Mouse (Mus musculus) MEL (cell line): ENCODE results near the gene Cyth4. TPM values are rescaled to one million over a fixed set of nuclear protein-coding genes. Genes with fewer than 3 reads are reported as not detected.
A peak's percentile ranks its signal among the peaks of the same experiment; 100 is the strongest.

Experiments
- DNase-seq: peaks from one replicate; pipeline ENCODE4 v3.0.0; 2011; ENCODE audit warnings: low read depth, low spot score
- H3K27ac ChIP-seq: 2 replicates; pipeline ENCODE4 v1.5.1; 2012; ENCODE audit warnings: low read depth, mild to moderate bottlenecking, control low read depth, low read length, moderate library complexity; ENCODE audit not compliant: control insufficient read depth
- H3K27me3 ChIP-seq, 2 experiments: fragments of 150-350 bp in 1 of 2; sonication (generic) in 1 of 2; 2 replicates each; pipeline ENCODE4 v1.6.1; 2012; ENCODE audit warnings: low read length in 2 of 2, mild to moderate bottlenecking in 2 of 2, improper control_type of control experiment in 1 of 2, moderate library complexity in 1 of 2; ENCODE audit not compliant: insufficient read depth in 2 of 2, control insufficient read depth in 1 of 2
- H3K36me3 ChIP-seq, 2 experiments: 2 replicates each; pipeline ENCODE4 v1.6.1; 2012 to 2014; ENCODE audit warnings: low read length in 2 of 2, improper control_type of control experiment in 1 of 2, inconsistent platforms in 1 of 2, mild to moderate bottlenecking in 1 of 2; ENCODE audit not compliant: insufficient read depth in 2 of 2, control insufficient read depth in 1 of 2
- H3K4me1 ChIP-seq, 2 experiments: fragments of 150-350 bp in 1 of 2; sonication (generic) in 1 of 2; 2 replicates each; pipeline ENCODE4 v1.6.1; 2012; ENCODE audit warnings: low read length in 2 of 2, improper control_type of control experiment in 1 of 2, mild to moderate bottlenecking in 1 of 2; ENCODE audit not compliant: insufficient read depth in 2 of 2, control insufficient read depth in 1 of 2
- H3K4me3 ChIP-seq, 2 experiments: fragments of 150-350 bp in 1 of 2; sonication (generic) in 1 of 2; 2 replicates each; pipeline ENCODE4 v1.5.1; 2012; ENCODE audit warnings: low read depth in 2 of 2, low read length in 2 of 2, mild to moderate bottlenecking in 2 of 2, moderate library complexity in 2 of 2, control low read depth in 1 of 2, improper control_type of control experiment in 1 of 2; ENCODE audit not compliant: control insufficient read depth in 1 of 2, insufficient read depth in 1 of 2
- H3K79me2 ChIP-seq: 2 replicates; pipeline ENCODE4 v1.6.1; 2012; ENCODE audit warnings: mild to moderate bottlenecking, low read length, moderate library complexity; ENCODE audit not compliant: control insufficient read depth, poor library complexity, insufficient read depth
- H3K9ac ChIP-seq: 2 replicates; pipeline ENCODE4 v1.6.1; 2012; ENCODE audit warnings: low read depth, mild to moderate bottlenecking, control low read depth, low read length, moderate library complexity; ENCODE audit not compliant: control insufficient read depth, poor library complexity, severe bottlenecking
- H3K9me3 ChIP-seq: fragments of 150-350 bp; sonication (generic); replicated peaks from 2 replicates; pipeline ENCODE4 v1.6.1; 2012; ENCODE audit warnings: mild to moderate bottlenecking, low read length, improper control_type of control experiment, moderate library complexity; ENCODE audit not compliant: insufficient read depth
- CTCF ChIP-seq, 3 experiments: IDR thresholded peaks in 2 of 3; conservative IDR thresholded peaks in 1 of 3; 2 replicates each; pipeline ENCODE4 v1.5.1; 2011 to 2012; ENCODE audit warnings: low read length in 3 of 3, low read depth in 2 of 3, mild to moderate bottlenecking in 2 of 3, improper control_type of control experiment in 1 of 3, inconsistent platforms in 1 of 3, mixed read lengths in 1 of 3, moderate library complexity in 1 of 3; ENCODE audit not compliant: control insufficient read depth in 1 of 3, insufficient read depth in 1 of 3, poor library complexity in 1 of 3, severe bottlenecking in 1 of 3
- E2F4 ChIP-seq: IDR thresholded peaks from 2 replicates; pipeline ENCODE4 v1.6.1; 2011; ENCODE audit warnings: low read depth, low read length, improper control_type of control experiment, borderline replicate concordance
- ELF1 ChIP-seq: IDR thresholded peaks from 2 replicates; pipeline ENCODE4 v1.6.1; 2014; ENCODE audit warnings: low read depth, mild to moderate bottlenecking, inconsistent platforms, low read length, improper control_type of control experiment, moderate library complexity
- EP300 ChIP-seq, 2 experiments: IDR thresholded peaks; 2 replicates each; pipeline ENCODE4 v1.6.1; 2011; ENCODE audit warnings: improper control_type of control experiment in 2 of 2, low read length in 2 of 2, low read depth in 1 of 2, mild to moderate bottlenecking in 1 of 2
- ETS1 ChIP-seq: IDR thresholded peaks from 2 replicates; pipeline ENCODE4 v1.6.1; 2012; ENCODE audit warnings: low read depth, mild to moderate bottlenecking, inconsistent platforms, low read length, improper control_type of control experiment, moderate library complexity
- GATA1 ChIP-seq: IDR thresholded peaks from 2 replicates; pipeline ENCODE4 v1.6.1; 2011; ENCODE audit warnings: low read depth, low read length, improper control_type of control experiment
- HCFC1 ChIP-seq: IDR thresholded peaks from 2 replicates; pipeline ENCODE4 v1.6.1; 2012; ENCODE audit warnings: low read depth, mild to moderate bottlenecking, inconsistent platforms, low read length, improper control_type of control experiment, moderate library complexity
- JUND ChIP-seq: IDR thresholded peaks from 2 replicates; pipeline ENCODE4 v1.6.1; 2011; ENCODE audit warnings: low read depth, mild to moderate bottlenecking, improper control_type of control experiment, low read length
- MAFK ChIP-seq: IDR thresholded peaks from 2 replicates; pipeline ENCODE4 v1.6.1; 2011; ENCODE audit warnings: low read depth, mild to moderate bottlenecking, low read length, improper control_type of control experiment, borderline replicate concordance
- MAZ ChIP-seq: IDR thresholded peaks from 2 replicates; pipeline ENCODE4 v1.6.1; 2012; ENCODE audit warnings: low read depth, mild to moderate bottlenecking, inconsistent platforms, low read length, improper control_type of control experiment
- MXI1 ChIP-seq: IDR thresholded peaks from 2 replicates; pipeline ENCODE4 v1.6.1; 2011; ENCODE audit warnings: mild to moderate bottlenecking, low read depth, low read length, improper control_type of control experiment
- MYC ChIP-seq: IDR thresholded peaks from 2 replicates; pipeline ENCODE4 v1.6.1; 2011; ENCODE audit warnings: low read depth, mild to moderate bottlenecking, low read length, improper control_type of control experiment, moderate library complexity
- NELFE ChIP-seq: IDR thresholded peaks from 2 replicates; pipeline ENCODE4 v1.6.1; 2011; ENCODE audit warnings: low read depth, low read length, improper control_type of control experiment
- POLR2A ChIP-seq, 2 experiments: IDR thresholded peaks; 2 replicates each; pipeline ENCODE4 v1.6.1; 2011 to 2012; ENCODE audit warnings: low read length in 2 of 2, mild to moderate bottlenecking in 2 of 2, control low read depth in 1 of 2, improper control_type of control experiment in 1 of 2, low read depth in 1 of 2, moderate library complexity in 1 of 2; ENCODE audit not compliant: control insufficient read depth in 1 of 2, insufficient read depth in 1 of 2, poor library complexity in 1 of 2
- POLR2AphosphoS2 ChIP-seq: IDR thresholded peaks from 2 replicates; pipeline ENCODE4 v1.6.1; 2011; ENCODE audit warnings: low read length, improper control_type of control experiment
- POLR2AphosphoS5 ChIP-seq: IDR thresholded peaks from 2 replicates; pipeline ENCODE4 v1.6.1; 2012; ENCODE audit warnings: low read depth, borderline replicate concordance, mild to moderate bottlenecking, inconsistent platforms, low read length, moderate library complexity, mixed read lengths
- RAD21 ChIP-seq: IDR thresholded peaks from 2 replicates; pipeline ENCODE4 v1.6.1; 2011; ENCODE audit warnings: mild to moderate bottlenecking, low read depth, low read length, improper control_type of control experiment
- RCOR1 ChIP-seq: IDR thresholded peaks from 2 replicates; pipeline ENCODE4 v1.6.1; 2012; ENCODE audit warnings: low read depth, mild to moderate bottlenecking, inconsistent platforms, low read length, improper control_type of control experiment
- SIN3A ChIP-seq: IDR thresholded peaks from 2 replicates; pipeline ENCODE4 v1.6.1; 2012; ENCODE audit warnings: low read length, improper control_type of control experiment, inconsistent platforms
- SMC3 ChIP-seq: IDR thresholded peaks from 2 replicates; pipeline ENCODE4 v1.6.1; 2011; ENCODE audit warnings: low read depth, low read length, improper control_type of control experiment
- TAL1 ChIP-seq: IDR thresholded peaks from 2 replicates; pipeline ENCODE4 v1.6.1; 2012; ENCODE audit warnings: mild to moderate bottlenecking, inconsistent platforms, low read length, moderate library complexity, mixed read lengths
- TCF12 ChIP-seq: IDR thresholded peaks from 2 replicates; pipeline ENCODE4 v1.6.1; 2014; ENCODE audit warnings: low read depth, mild to moderate bottlenecking, inconsistent platforms, low read length, improper control_type of control experiment, moderate library complexity
- USF1 ChIP-seq: IDR thresholded peaks from 2 replicates; pipeline ENCODE4 v1.6.1; 2014; ENCODE audit warnings: low read depth, mild to moderate bottlenecking, inconsistent platforms, low read length, improper control_type of control experiment, moderate library complexity
- USF2 ChIP-seq, 2 experiments: IDR thresholded peaks; 2 replicates each; pipeline ENCODE4 v1.6.1; 2011 to 2012; ENCODE audit warnings: improper control_type of control experiment in 2 of 2, low read length in 2 of 2, borderline replicate concordance in 1 of 2, inconsistent platforms in 1 of 2, low read depth in 1 of 2, mild to moderate bottlenecking in 1 of 2; ENCODE audit not compliant: insufficient read depth in 1 of 2
- ZC3H11A ChIP-seq: IDR thresholded peaks from 2 replicates; pipeline ENCODE4 v1.6.1; 2012; ENCODE audit warnings: low read depth, mild to moderate bottlenecking, inconsistent platforms, low read length, improper control_type of control experiment
- ZKSCAN1 ChIP-seq: IDR thresholded peaks from 2 replicates; pipeline ENCODE4 v1.6.1; 2012; ENCODE audit warnings: low read depth, mild to moderate bottlenecking, inconsistent platforms, low read length, improper control_type of control experiment, moderate library complexity
- ZMIZ1 ChIP-seq: IDR thresholded peaks from 2 replicates; pipeline ENCODE4 v1.6.1; 2012; ENCODE audit warnings: low read depth, mild to moderate bottlenecking, inconsistent platforms, low read length, improper control_type of control experiment, moderate library complexity
- ZNF384 ChIP-seq: IDR thresholded peaks from 2 replicates; pipeline ENCODE4 v1.6.1; 2012; ENCODE audit warnings: low read depth, mild to moderate bottlenecking, inconsistent platforms, low read length, improper control_type of control experiment
- polyA plus RNA-seq, 2 experiments: library from polyadenylated mRNA; stranded (reverse) in 1 of 2; unstranded in 1 of 2; fragments of >175 nt in 1 of 2; fragments of >200 nt in 1 of 2; gene quantifications; 2 replicates each; pipeline versions ENCODE4 v1.2.1 to v1.2.4; 2012; ENCODE audit warnings: low replicate concordance in 2 of 2, low read depth in 1 of 2; ENCODE audit not compliant: insufficient read length in 2 of 2, insufficient read depth in 1 of 2, missing spikeins in 1 of 2
- total RNA-seq: library from RNA; depleted of rRNA; stranded (reverse); fragments of 300-350 nt; gene quantifications from 2 replicates; pipeline ENCODE4 v1.2.3, GENCODE M21; 2012

Cyth4 gene
- total and polyA plus RNA-seq, 3 experiments = 8.7 to 23.5 TPM; not detected in 1

DNA sequence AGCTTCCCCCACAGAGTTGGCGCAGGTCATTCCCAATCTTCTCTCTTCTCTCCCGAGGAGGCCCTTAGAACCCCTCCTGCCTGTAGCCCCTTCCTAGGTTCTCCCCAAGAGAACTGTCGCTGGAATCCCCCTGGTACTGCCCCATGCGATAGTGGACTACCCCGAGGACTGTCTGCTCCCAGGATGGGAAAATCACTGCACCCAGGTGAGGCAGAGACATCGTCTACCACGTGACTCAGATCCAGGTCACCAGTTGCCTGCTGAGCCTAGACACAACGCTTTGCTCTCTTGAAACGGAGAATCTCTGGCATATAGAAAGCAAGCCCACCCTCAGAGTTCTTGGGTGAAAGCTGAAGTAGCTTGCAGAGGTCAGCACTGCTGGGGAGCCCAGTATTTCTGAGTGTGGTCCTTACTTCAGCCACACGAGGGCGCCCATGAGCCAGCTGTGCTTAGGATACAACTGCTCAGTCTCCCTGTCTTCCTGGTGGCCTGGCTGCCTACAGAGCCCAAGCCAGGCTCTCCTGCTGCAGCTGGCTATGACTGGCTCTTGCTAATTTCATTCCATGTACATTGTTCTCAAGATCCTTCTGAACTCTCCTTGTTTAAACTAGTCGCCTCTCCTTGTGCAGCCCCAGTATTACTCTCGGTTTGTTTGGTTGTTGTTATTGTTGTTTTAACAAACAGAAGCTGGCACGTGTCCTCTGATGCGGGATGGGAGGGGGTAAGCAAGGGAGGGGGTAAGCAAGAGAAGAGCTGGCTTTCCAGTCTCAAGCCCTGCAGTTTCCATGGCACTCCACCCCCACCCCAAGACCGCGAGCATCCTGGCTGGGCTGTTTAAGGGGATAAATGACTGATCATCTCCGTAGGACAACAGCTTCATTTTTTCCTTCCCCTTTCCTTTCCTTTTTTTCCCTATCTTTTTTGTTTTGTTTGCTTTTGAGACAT, 9.5 kb upstream of the Cyth4 start:
- Histone ChIP-seq H3K36me3 (no peaks in the 10 kb centered on the region), H3K27ac (no peak overlapping the region), H3K79me2 (no peaks in the 10 kb centered on the region), H3K9ac (no peak overlapping the region), H3K9me3 (no peaks in the 10 kb centered on the region), H3K27me3 (0 out of 4 replicates have a peak, but pooled peaks cover 0 to 2% of the 10 kb centered on the region in 2 experiments), H3K4me3 (no peak overlapping the region), H3K4me1 (no peaks in the 10 kb centered on the region; a peak in 1 of 4 replicates)
- DNase-seq = peak; percentile 79
- TF ChIP-seq TCF12 (no peak), USF1 (0 out of 2 replicates have a peak, but pooled peaks have one; percentile 21), SMC3 (peak; percentile 87), MAZ (no peak), ELF1 (peak; percentile 43; the same call in 1 of the 2 replicates), GATA1 (no peak), CTCF (IDR thresholded peaks at IDR 0.05 in 2 of 3, conservative IDR thresholded peaks at IDR 0.05 in 1 of 3; ENCODE audit: control insufficient read depth in 1 of 3, insufficient read depth in 1 of 3, low read depth in 2 of 3, low read length in 3 of 3, poor library complexity in 1 of 3, severe bottlenecking in 1 of 3) (peak; percentile 89 to 98 (median 91)), TAL1 (no peak), ZKSCAN1 (no peak), RAD21 (peak; percentile 75), ZMIZ1 (no peak), USF2 (IDR thresholded peaks at IDR 0.05; ENCODE audit: borderline replicate concordance in 1 of 2, insufficient read depth in 1 of 2, low read depth in 1 of 2, low read length in 2 of 2) (no peak), NELFE (no peak), ZC3H11A (peak; percentile 68)

DNA sequence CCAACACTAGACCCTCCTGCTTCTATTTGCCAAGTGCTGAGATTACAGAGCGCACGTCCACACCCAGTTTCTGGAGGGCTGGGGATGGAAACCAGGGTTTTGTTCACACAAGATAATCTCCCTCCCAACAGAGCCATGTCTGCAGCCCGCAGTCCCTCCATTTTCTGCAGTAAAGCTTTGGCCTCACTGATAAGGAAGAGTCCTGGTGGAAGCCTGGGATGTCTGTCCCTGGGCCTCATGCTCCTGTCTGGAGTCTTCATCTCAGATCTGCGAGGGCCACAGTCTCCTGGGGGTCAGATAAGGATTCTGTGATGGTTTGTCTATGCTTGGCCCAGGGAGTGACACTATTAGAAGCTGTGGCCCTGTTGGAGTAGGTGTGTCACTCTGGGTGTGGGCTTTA, 8.8 kb upstream of the Cyth4 start:
- DNase-seq = no peak
- H3K36me3 ChIP-seq = no peaks in the 10 kb centered on the region
- H3K4me3 ChIP-seq = no peak overlapping the region
- H3K79me2 ChIP-seq = no peaks in the 10 kb centered on the region
- no peak overlapping the region for H3K27ac ChIP-seq
- H3K9me3 ChIP-seq = no peaks in the 10 kb centered on the region
- H3K9ac ChIP-seq = no peak overlapping the region
- H3K4me1 ChIP-seq = no peaks in the 10 kb centered on the region; a peak in 1 of 4 replicates
- TF ChIP-seq RCOR1 = no peak
- no peak for TF ChIP-seq E2F4
- no peak for TF ChIP-seq CTCF (IDR thresholded peaks at IDR 0.05 in 2 of 3, conservative IDR thresholded peaks at IDR 0.05 in 1 of 3; ENCODE audit: control insufficient read depth in 1 of 3, insufficient read depth in 1 of 3, low read depth in 2 of 3, low read length in 3 of 3, poor library complexity in 1 of 3, severe bottlenecking in 1 of 3)
- TF ChIP-seq MXI1 = no peak
- no peak for TF ChIP-seq MYC
- TF ChIP-seq EP300 (IDR thresholded peaks at IDR 0.05; ENCODE audit: low read depth in 1 of 2, low read length in 2 of 2) = no peak
- TF ChIP-seq POLR2AphosphoS5 = no peak
- no peak for TF ChIP-seq USF1
- TF ChIP-seq POLR2AphosphoS2 = no peak
- TF ChIP-seq POLR2A (IDR thresholded peaks at IDR 0.05; ENCODE audit: control insufficient read depth in 1 of 2, insufficient read depth in 1 of 2, low read depth in 1 of 2, low read length in 2 of 2, poor library complexity in 1 of 2) = no peak
- no peak for TF ChIP-seq ZNF384
- no peak for TF ChIP-seq MAFK
- no peak for TF ChIP-seq ELF1
- TF ChIP-seq RAD21 = no peak
- TF ChIP-seq SIN3A = no peak
- TF ChIP-seq JUND = no peak
- TF ChIP-seq ETS1 = no peak
- no peak for TF ChIP-seq HCFC1
- 0 out of 4 replicates have a peak, but pooled peaks cover 0 to 2% of the 10 kb centered on the region in 2 experiments for H3K27me3 ChIP-seq
